Mouse (Mus musculus) MN1 (cell line): Measurements from ENCODE around the gene Capn11.

Source experiments
- DNase-seq: peaks from one replicate; pipeline ENCODE4 v3.0.0-alpha.2; 2016; ENCODE audit warnings: low spot score

Capn11 gene

DNA sequence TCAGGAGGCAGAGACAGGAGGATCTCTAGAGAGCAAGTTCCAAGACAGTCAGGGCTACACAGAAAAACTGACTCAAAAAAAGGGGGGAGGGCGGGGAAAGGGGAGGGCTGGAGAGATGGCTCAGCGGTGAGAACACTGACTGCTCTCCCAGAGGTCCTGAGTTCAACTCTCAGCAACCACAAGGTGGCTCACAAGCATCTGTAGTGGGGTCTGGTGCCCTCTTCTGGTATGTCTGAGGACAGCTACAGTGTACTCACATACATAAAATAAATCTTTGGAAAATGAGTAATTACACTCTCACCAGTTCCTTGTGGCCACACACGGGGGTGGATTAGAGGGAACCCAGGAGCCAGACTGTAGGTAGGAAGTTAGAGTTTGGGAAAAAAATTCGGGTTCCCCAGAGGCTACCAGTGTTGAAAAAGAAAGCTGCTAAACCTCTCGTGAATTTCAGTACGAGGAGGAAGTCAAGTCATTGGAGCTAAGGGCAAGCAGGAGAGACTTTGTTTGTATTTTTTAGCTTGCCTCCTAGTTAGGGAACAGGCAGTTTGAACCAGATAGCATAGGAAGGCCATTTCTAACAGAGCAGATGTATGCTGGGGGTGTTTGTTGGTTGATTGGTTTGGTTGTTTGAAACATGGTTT is 76.3 kb downstream of the Capn11 start:
- peak; percentile 32 for DNase-seq

DNA sequence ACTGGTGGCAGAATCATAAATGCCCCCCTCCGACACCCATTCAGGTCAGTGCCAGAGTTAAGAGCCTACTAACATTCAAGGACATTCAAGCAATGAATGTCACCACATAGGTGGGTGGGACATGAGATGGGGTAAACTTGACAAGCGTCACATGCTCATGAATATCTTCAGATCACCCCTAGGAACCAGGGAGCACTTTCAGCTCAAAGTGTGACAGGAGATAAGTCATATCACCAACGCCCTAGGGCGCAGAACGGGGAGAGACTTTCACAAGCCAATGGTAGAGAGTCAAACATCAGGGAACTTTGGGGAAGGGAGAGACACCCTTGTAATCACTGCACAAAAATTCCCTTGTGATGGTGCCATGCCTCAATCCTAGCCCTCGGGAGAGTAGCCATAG is 76.9 kb downstream of the Capn11 start:
- no peak for DNase-seq

GRCm38 (mm10) chr17:45581567-45581983 is 77.5 kb downstream of the Capn11 start:
- peak; percentile 90 for DNase-seq

DNA sequence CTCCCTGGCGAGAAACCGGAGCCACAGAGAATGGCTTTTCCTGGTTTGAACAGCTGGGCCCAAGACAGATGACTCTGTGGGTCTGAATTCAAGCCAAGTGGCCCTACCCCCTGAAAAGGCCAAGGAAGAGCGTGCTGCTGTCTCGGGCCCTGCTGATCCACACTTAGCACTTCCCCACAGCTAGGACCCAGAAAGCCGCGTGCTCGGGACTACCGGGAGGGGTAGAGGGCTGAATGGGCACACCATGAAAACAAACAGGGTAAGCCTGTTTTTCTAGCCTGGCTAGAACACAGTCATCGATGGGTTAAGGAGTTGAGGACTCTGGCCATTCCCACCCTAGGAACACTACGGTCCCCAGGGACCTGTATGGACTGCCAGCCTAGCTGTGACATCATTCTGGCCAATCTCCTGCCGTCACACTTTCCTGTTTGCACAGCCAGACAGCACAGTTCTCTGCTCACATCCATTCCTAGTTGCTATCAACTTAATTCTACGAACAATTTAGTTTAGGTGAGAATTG is 78.1 kb downstream of the Capn11 start:
- peak; percentile 88 for DNase-seq
